Mouse (Mus musculus): ENCODE measurements around the gene Rab4b.

The Rab4b gene

GRCm38 (mm10) chr7:27158171-27158570, 20.5 kb downstream of the Rab4b start:
- peak in 1 of 2 experiments; percentile 38 for DNase-seq

DNA sequence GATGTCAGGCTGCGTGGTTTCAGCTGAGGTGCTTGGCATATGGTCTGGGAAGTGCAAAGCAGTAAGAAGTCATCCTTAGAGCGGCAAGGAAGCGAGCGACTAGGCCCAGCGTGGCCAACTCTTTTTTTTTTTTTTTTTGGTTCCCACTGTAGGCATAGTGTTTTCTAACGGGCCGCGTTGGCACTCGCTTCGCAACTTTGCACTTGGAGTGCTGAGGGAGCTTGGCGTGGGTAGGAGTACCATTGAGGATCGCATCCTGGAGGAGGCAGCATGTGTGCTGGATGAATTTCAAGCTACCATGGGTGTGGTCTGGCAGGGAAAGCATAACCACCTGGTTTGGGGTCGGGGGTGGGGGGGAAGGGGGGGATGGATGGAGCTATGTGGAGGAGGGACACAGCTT, 22.7 kb downstream of the Rab4b start:
- no peak for DNase-seq

GRCm38 (mm10) chr7:27153205-27153764, 25.4 kb downstream of the Rab4b start, which contains the start of gene Cyp2t4:
Gene Cyp2t4 (plus strand): TSS chr7:27153714.
- peak; percentile 79 to 90 for DNase-seq

GRCm38 (mm10) chr7:27136410-27136996, 42.2 kb downstream of the Rab4b start:
- no peak for DNase-seq

GRCm38 (mm10) chr7:27133757-27134156, 44.9 kb downstream of the Rab4b start:
- DNase-seq: no peak

GRCm38 (mm10) chr7:27133156-27133555, 45.5 kb downstream of the Rab4b start:
- DNase-seq: peak; percentile 77 to 87

GRCm38 (mm10) chr7:27132588-27132987, 46.1 kb downstream of the Rab4b start:
- peak; percentile 70 to 84 for DNase-seq

- no peak for DNase-seq
These were observed 47.3 kb downstream of the Rab4b start for GRCm38 (mm10) chr7:27131387-27131786.

GRCm38 (mm10) chr7:27130521-27131370, 48.0 kb downstream of the Rab4b start:
- peak; percentile 56 to 75 for DNase-seq

DNA sequence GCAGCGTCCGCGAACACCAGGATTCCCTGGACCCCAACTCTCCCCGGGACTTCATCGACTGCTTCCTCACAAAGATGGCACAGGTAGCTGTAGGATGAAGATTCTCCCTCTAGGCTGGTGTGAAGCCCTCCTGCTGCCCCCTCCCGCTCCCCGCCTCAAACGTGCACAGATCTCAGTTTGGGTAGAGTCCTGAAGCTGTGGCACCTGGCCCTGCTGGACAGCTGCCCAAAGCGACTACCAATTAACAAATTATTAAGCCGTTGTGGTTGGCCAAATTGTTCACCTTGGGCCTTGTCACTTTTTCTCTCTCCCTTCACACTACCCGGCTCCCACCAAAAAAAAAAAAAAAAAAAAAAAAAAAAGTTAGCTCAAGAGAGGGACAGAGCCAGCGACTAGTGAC, 48.9 kb downstream of the Rab4b start:
- peak; percentile 58 to 63 for DNase-seq

DNA sequence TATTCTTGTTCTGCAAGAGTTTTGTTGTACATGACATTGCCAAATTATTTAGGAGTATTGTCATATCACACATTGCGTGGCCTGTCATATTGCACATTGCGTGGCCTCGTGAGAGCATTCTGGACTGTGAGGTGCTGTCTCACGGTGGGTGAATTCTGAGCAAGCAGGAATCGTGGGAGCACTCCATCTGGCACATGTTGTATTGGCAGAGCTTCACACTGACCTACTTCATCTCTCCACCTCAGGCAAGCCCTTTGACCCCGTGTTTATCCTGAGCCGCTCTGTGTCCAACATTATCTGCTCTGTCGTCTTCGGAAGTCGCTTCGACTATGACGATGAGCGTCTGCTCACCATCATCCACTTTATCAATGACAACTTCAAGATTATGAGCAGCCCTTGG, 49.8 kb downstream of the Rab4b start:
- peak; percentile 16 to 41 for DNase-seq

GRCm38 (mm10) chr7:27128162-27128561, 50.5 kb downstream of the Rab4b start:
- peak; percentile 48 to 52 for DNase-seq

DNA sequence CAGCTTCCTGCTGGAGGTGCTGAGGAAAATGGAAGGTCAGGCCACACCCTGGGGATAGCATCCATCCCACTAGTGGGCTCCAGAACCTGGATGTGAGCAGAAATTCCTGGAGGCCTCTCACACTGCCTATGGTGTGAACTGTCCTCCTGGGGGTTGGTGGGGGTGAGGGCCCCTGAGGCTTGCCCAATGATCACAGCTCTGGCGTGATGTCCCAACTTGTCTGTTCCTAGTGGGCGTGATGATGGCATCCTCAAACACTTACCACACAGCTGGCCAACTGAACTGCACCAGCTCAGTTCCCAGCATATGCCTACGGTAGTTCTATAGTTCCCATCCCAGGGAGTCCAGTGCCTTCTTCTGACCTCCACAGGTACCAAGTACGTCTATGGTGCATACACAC, 53.7 kb downstream of the Rab4b start:
- no peak for DNase-seq

DNA sequence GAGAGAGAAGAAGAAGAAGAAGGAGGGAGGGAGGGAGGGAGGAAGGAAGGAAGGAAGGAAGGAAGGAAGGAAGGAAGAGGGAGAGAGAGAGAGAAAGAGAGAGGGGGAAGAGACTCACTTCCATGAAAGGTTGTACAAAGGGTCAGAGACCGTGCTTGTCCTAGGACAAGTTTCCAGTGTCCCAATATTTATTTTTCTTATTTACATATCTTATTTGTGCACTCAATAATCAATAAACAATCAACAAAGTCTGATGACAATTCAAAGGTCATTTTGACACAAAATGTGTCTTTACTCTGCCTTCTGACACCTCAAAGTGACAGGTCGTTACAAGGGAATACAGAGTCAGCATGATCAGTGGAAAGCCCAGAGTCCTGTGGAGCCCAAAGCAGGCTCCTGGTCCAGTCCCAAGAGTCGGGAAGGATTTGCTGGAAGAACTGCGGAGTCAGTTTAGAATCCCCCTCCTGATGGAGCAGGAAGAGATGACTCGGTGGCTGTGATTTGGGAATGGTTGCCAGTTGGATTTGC, 54.3 kb downstream of the Rab4b start:
- no peak for DNase-seq

GRCm38 (mm10) chr7:27119676-27120075, 59.0 kb downstream of the Rab4b start, which contains the start of gene Cyp2f2:
Gene Cyp2f2 (plus strand): TSS chr7:27119909.
- DNase-seq: no peak
